Mouse (Mus musculus) T-helper 2 cell (primary cell): ENCODE measurements around the gene Dglucy.

Experiments
- in situ Hi-C: fragments of 300-600 bp; cut with MboI, MseI; formaldehyde crosslinking; loops from one replicate; pipeline ENCODE4 v1.15.1; 2025; ENCODE audit warnings: high pct_unique_total_duplicates

Gene Dglucy

GRCm38 (mm10) chr12:100877936-100878335 lies 99.1 kb downstream of the Dglucy start:
- in situ Hi-C loops, result loop anchor here (25.0 kb wide), 1 partner anchor 1009 kb away; no protein-coding TSS in a partner anchor

- in situ Hi-C loops, result loop anchor here (25.0 kb wide), 1 partner anchor 1009 kb away; no protein-coding TSS in a partner anchor
Observed at GRCm38 (mm10) chr12:100878556-100878955, 99.7 kb downstream of the Dglucy start.

GRCm38 (mm10) chr12:100883168-100883567 lies 104.3 kb downstream of the Dglucy start:
- in situ Hi-C loops, result loop anchor here (25.0 kb wide), 1 partner anchor 1004 kb away; no protein-coding TSS in a partner anchor

- in situ Hi-C loops, result loop anchor here (25.0 kb wide), 1 partner anchor 1002 kb away; no protein-coding TSS in a partner anchor
Observed at GRCm38 (mm10) chr12:100885585-100885984, 106.7 kb downstream of the Dglucy start.

GRCm38 (mm10) chr12:100886877-100887276 lies 108.0 kb downstream of the Dglucy start:
- in situ Hi-C loops, result loop anchor here (25.0 kb wide), 1 partner anchor 1000 kb away; no protein-coding TSS in a partner anchor

GRCm38 (mm10) chr12:100887801-100888258 lies 109.0 kb downstream of the Dglucy start:
- in situ Hi-C loops, result loop anchor here (25.0 kb wide), 1 partner anchor 999 kb away; no protein-coding TSS in a partner anchor

- in situ Hi-C loops, result loop anchor here (25.0 kb wide), 1 partner anchor 997 kb away; no protein-coding TSS in a partner anchor
Observed at GRCm38 (mm10) chr12:100890548-100890947, 111.7 kb downstream of the Dglucy start.

GRCm38 (mm10) chr12:100895504-100895903 lies 116.6 kb downstream of the Dglucy start:
- in situ Hi-C loops, result loop anchor here (25.0 kb wide), 1 partner anchor 992 kb away; no protein-coding TSS in a partner anchor

- in situ Hi-C loops, result loop anchor here (25.0 kb wide), 1 partner anchor 991 kb away; no protein-coding TSS in a partner anchor
Observed at GRCm38 (mm10) chr12:100896661-100897060, 117.8 kb downstream of the Dglucy start.

- in situ Hi-C loops, result loop anchor here (25.0 kb wide), 1 partner anchor 989 kb away; no protein-coding TSS in a partner anchor
Observed at GRCm38 (mm10) chr12:100897736-100898650, 119.1 kb downstream of the Dglucy start.

- in situ Hi-C loops, result loop anchor here (25.0 kb wide), 1 partner anchor 988 kb away; no protein-coding TSS in a partner anchor
Observed at GRCm38 (mm10) chr12:100899111-100899640, 120.3 kb downstream of the Dglucy start.

GRCm38 (mm10) chr12:100900901-100901300 lies 122.0 kb downstream of the Dglucy start:
- in situ Hi-C loops, result no loop called here

GRCm38 (mm10) chr12:100901386-100901785 lies 122.5 kb downstream of the Dglucy start:
- in situ Hi-C loops, result no loop called here

GRCm38 (mm10) chr12:100903761-100904160 lies 124.9 kb downstream of the Dglucy start:
- in situ Hi-C loops, result no loop called here

GRCm38 (mm10) chr12:100906861-100907260 lies 128.0 kb downstream of the Dglucy start:
- in situ Hi-C loops, result no loop called here

GRCm38 (mm10) chr12:100907598-100908297 lies 128.9 kb downstream of the Dglucy start, which contains the start of gene Gpr68:
Gpr68 (minus strand) TSS chr12:100908198.
- in situ Hi-C loops, result no loop called here

- in situ Hi-C loops, result no loop called here
Observed at GRCm38 (mm10) chr12:100908298-100909034, 129.6 kb downstream of the Dglucy start.

GRCm38 (mm10) chr12:100909765-100910164 lies 130.9 kb downstream of the Dglucy start:
- in situ Hi-C loops, result loop anchor here (5.0 to 10.0 kb wide), 2 partner anchors 57 to 305 kb away; no protein-coding TSS in a partner anchor

GRCm38 (mm10) chr12:100910731-100911130 lies 131.9 kb downstream of the Dglucy start:
- in situ Hi-C loops, result loop anchor here (5.0 to 10.0 kb wide), 2 partner anchors 58 to 306 kb away; no protein-coding TSS in a partner anchor

GRCm38 (mm10) chr12:100924646-100925339 lies 145.9 kb downstream of the Dglucy start:
- in situ Hi-C loops, result no loop called here
